Mouse (Mus musculus): ENCODE results near the gene Suv39h2.

GRCm38 (mm10) chr2:3489816-3490215 is 15.0 kb upstream of the Suv39h2 start:
- TF ChIP-seq CTCF (IDR thresholded peaks at IDR 0.05; ENCODE audit: low read depth) = no peak
- no peak for TF ChIP-seq EP300 (optimal IDR thresholded peaks at IDR 0.05)
